Mouse (Mus musculus) heart, postnatal 0 days (tissue): ENCODE data around the gene Pidd1. TPM values are rescaled to one million over a fixed set of nuclear protein-coding genes. Genes with fewer than 3 reads are reported as not detected.
A peak's percentile ranks its signal among the peaks of the same experiment; 100 is the strongest.

Experiments used
- ATAC-seq: fragments of 200-750 bp; cut with Nextera tagmentation; 2 replicates; pipeline ENCODE4 v1.8.0; 2017; ENCODE audit warnings: low read depth, moderate number of reproducible peaks, moderate library complexity; ENCODE audit not compliant: insufficient read depth
- DNase-seq: peaks from one replicate; pipeline ENCODE4 v3.0.0-alpha.2; 2016; ENCODE audit warnings: low spot score
- H3K27ac ChIP-seq: fragments of 300-500 bp; sonication (generic); 2 replicates; pipeline ENCODE4 v1.5.1; 2014; ENCODE audit warnings: low read depth, mild to moderate bottlenecking
- H3K27me3 ChIP-seq: fragments of 300-500 bp; sonication (generic); 2 replicates; pipeline ENCODE4 v1.6.1; 2014; ENCODE audit warnings: low read length, mixed read lengths; ENCODE audit not compliant: control insufficient read depth, insufficient read depth
- H3K36me3 ChIP-seq: fragments of 300-500 bp; sonication (generic); replicated peaks from 2 replicates; pipeline ENCODE4 v1.6.1; 2014; ENCODE audit warnings: low read length, mixed read lengths; ENCODE audit not compliant: control insufficient read depth, insufficient read depth
- H3K4me1 ChIP-seq: fragments of 300-500 bp; sonication (generic); 2 replicates; pipeline ENCODE4 v1.6.1; 2014; ENCODE audit warnings: antibody characterized with exemption; ENCODE audit not compliant: control insufficient read depth, insufficient read depth
- H3K4me2 ChIP-seq: fragments of 300-500 bp; sonication (generic); 2 replicates; pipeline ENCODE4 v1.6.1; 2014; ENCODE audit warnings: low read depth, mild to moderate bottlenecking, low read length, moderate library complexity
- H3K4me3 ChIP-seq: fragments of 300-500 bp; sonication (generic); 2 replicates; pipeline ENCODE4 v1.5.1; 2014; ENCODE audit warnings: low read depth, low read length
- H3K9ac ChIP-seq: fragments of 300-500 bp; sonication (generic); replicated peaks from 2 replicates; pipeline ENCODE4 v1.6.1; 2014; ENCODE audit warnings: low read depth, low read length, mixed read lengths
- H3K9me3 ChIP-seq: fragments of 300-500 bp; sonication (generic); replicated peaks from 2 replicates; pipeline ENCODE4 v1.6.1; 2016; ENCODE audit warnings: low read length; ENCODE audit not compliant: control insufficient read depth
- CTCF ChIP-seq: IDR thresholded peaks from 2 replicates; pipeline ENCODE4 v1.5.1; 2016; ENCODE audit warnings: antibody characterized with exemption, control low read depth, low read depth
- EP300 ChIP-seq: IDR thresholded peaks from 2 replicates; pipeline ENCODE4 v1.6.1; 2016; ENCODE audit warnings: antibody characterized with exemption, low read depth
- WGBS: fragments of 180-500 bp; shearing (Covaris S2); extraction: QIAGEN DNeasy Blood & Tissue Kit; methylation state at CpG from one replicate; pipeline ENCODE4 v1.1.7; 2014; 5-methylcytosine and 5-hydroxymethylcytosine counted together
- polyA plus RNA-seq: library from polyadenylated mRNA; unstranded; fragments of >200 nt; fragmentation: Nextera tagmentation; extraction: Ambion mirVana; gene quantifications from 2 replicates; pipeline ENCODE4 v1.2.1, GENCODE M21; 2015
- total RNA-seq: library from RNA; depleted of rRNA; stranded (reverse); fragments of >200 nt; gene quantifications from 2 replicates; pipeline ENCODE4 v1.2.3, GENCODE M21; 2014; ENCODE audit warnings: low replicate concordance

Gene Pidd1
- total and polyA plus RNA-seq, 2 experiments from 2014 or later: 0.15 to 1.7 TPM

- Histone ChIP-seq H3K4me3 (no peak overlapping the region), H3K4me1 (peaks cover 9% of the 10 kb centered on the region), H3K36me3 (peaks cover 36% of the 10 kb centered on the region), H3K27ac (no peak overlapping the region), H3K9me3 (no peaks in the 10 kb centered on the region), H3K27me3 (no peaks in the 10 kb centered on the region), H3K9ac (no peak overlapping the region), H3K4me2 (no peak overlapping the region)
- 70% methylated on average over 7 of the region's 7 CpGs for whole genome bisulfite sequencing
- TF ChIP-seq CTCF: no peak
- TF ChIP-seq EP300: no peak
- DNase-seq: no peak
- ATAC-seq: no peak
Observed at GRCm38 (mm10) chr7:141394158-141394557, 49.7 kb downstream of the Pidd1 start.

DNA sequence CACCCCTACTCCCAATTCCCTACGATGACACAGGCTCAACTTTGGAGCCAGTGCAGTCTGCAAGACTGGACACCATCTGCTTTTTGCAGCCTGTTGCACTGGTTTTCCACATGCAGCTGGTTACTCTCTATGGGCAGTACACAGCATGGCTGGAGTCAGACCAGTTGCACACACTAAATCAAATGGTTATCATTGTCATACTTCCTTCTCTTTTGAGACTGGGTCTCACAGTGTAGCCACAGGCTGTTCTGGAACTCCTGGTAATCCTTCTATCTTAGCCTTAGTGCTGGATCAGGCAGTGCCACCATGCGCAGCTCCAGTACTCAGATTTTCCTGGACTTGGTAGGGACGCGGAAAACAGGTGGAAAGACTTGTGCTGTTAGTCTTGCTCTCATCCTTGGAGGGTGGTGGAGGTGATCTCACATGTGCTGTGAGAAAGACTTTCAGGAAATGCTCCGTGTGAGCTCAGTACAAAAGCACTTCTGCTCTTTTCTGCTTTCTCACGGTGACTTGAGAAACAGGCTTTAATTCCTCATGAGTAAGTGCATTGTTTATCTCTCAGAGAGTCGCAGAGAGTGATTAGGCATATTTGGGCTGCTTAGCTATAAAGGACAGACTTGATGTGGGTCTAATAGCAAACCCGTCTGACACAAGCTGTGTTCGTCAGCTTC lies 51.1 kb downstream of the Pidd1 start:
- peak overlapping the region; percentile 76 for H3K4me3 ChIP-seq
- peaks cover 21% of the 10 kb centered on the region for H3K36me3 ChIP-seq
- no peaks in the 10 kb centered on the region for H3K27me3 ChIP-seq
- no peaks in the 10 kb centered on the region for H3K9me3 ChIP-seq
- TF ChIP-seq EP300: no peak
- no peak for TF ChIP-seq CTCF
- peaks cover 9% of the 10 kb centered on the region for H3K4me1 ChIP-seq
- H3K4me2 ChIP-seq: peak overlapping the region; percentile 98
- no peak for DNase-seq
- no peak for ATAC-seq
- peak overlapping the region; percentile 70 for H3K9ac ChIP-seq
- WGBS: 23% methylated on average over 9 of the region's 9 CpGs
- H3K27ac ChIP-seq: peak overlapping the region; percentile 64

- TF ChIP-seq EP300 (no peak), CTCF (no peak)
- ATAC-seq (peak; percentile 94), DNase-seq (peak; percentile 95)
- Histone ChIP-seq H3K4me1 (peaks cover 9% of the 10 kb centered on the region), H3K9ac (peak within 1 kb of the TSS; percentile 70), H3K36me3 (peaks cover 17% of the 10 kb centered on the region), H3K9me3 (no peaks in the 10 kb centered on the region), H3K4me3 (peak within 1 kb of the TSS; percentile 76), H3K4me2 (peak within 1 kb of the TSS; percentile 98), H3K27me3 (no peaks in the 10 kb centered on the region), H3K27ac (peak within 1 kb of the TSS; percentile 64)
- WGBS: under 1% methylated on average over 57 of the region's 57 CpGs
Observed at GRCm38 (mm10) chr7:141391625-141392551, 51.9 kb downstream of the Pidd1 start, which contains the start of gene Taldo1. Gene Taldo1 (plus strand): TSS chr7:141392199.

- 55% methylated on average over 9 of the region's 9 CpGs for WGBS
- no peak overlapping the region for H3K4me2 ChIP-seq
- H3K36me3 ChIP-seq: peaks cover 4% of the 10 kb centered on the region; the same call in 1 of the 2 replicates
- H3K27ac ChIP-seq: no peak overlapping the region
- ATAC-seq: no peak
- H3K9me3 ChIP-seq: no peaks in the 10 kb centered on the region
- no peak overlapping the region for H3K9ac ChIP-seq
- no peaks in the 10 kb centered on the region for H3K27me3 ChIP-seq
- peaks cover 9% of the 10 kb centered on the region for H3K4me1 ChIP-seq
- no peak for TF ChIP-seq EP300
- TF ChIP-seq CTCF: no peak
- DNase-seq: no peak
- H3K4me3 ChIP-seq: no peak overlapping the region
Observed at GRCm38 (mm10) chr7:141390326-141391259, 53.2 kb downstream of the Pidd1 start.
